Mouse (Mus musculus) cerebellum, adult 2 months (tissue): ENCODE measurements at regions not wholly inside any gene's neighbourhood (a gene's known extent, or its start where the extent isn't known, plus 50 kb on each side); places are given as distances from the start of the nearest gene placed in this dataset.
A peak's percentile ranks its signal among the peaks of the same experiment; 100 is the strongest.

Experiments
- DNase-seq, 2 experiments: peaks; one replicate each; pipeline ENCODE4 v3.0.0; 2021
- H3K27ac ChIP-seq: fragments of 200-500 bp; 2 replicates; pipeline ENCODE4 v1.5.1; 2012; ENCODE audit warnings: low read length, control low read depth, inconsistent platforms; ENCODE audit not compliant: insufficient read depth
- H3K27me3 ChIP-seq: fragments of 200-500 bp; 2 replicates; pipeline ENCODE4 v1.6.1; 2012; ENCODE audit warnings: inconsistent platforms, mild to moderate bottlenecking, low read length, moderate library complexity; ENCODE audit not compliant: control insufficient read depth, insufficient read depth
- H3K4me1 ChIP-seq: fragments of 200-500 bp; 2 replicates; pipeline ENCODE4 v1.6.1; 2011; ENCODE audit warnings: low read length; ENCODE audit not compliant: control insufficient read depth, insufficient read depth
- H3K4me3 ChIP-seq: fragments of 200-500 bp; replicated peaks from 2 replicates; pipeline ENCODE3; 2011; ENCODE audit warnings: mild to moderate bottlenecking, low read depth, low read length, control low read depth; ENCODE audit not compliant: insufficient read depth
- CTCF ChIP-seq: fragments of 200-500 bp; IDR thresholded peaks from 2 replicates; pipeline ENCODE4 v1.5.1; 2011; ENCODE audit warnings: low read depth, mild to moderate bottlenecking, control low read depth, low read length, moderate library complexity, borderline replicate concordance; ENCODE audit not compliant: insufficient read depth
- POLR2A ChIP-seq: fragments of 200-500 bp; IDR thresholded peaks from 2 replicates; pipeline ENCODE4 v1.6.1; 2011; ENCODE audit warnings: low read length, control low read depth, borderline replicate concordance; ENCODE audit not compliant: insufficient read depth
- WGBS: fragments of 180-500 bp; shearing (Covaris S2); methylation state at CpG from one replicate; pipeline ENCODE4 v1.1.7; 2018; 5-methylcytosine and 5-hydroxymethylcytosine counted together

DNA sequence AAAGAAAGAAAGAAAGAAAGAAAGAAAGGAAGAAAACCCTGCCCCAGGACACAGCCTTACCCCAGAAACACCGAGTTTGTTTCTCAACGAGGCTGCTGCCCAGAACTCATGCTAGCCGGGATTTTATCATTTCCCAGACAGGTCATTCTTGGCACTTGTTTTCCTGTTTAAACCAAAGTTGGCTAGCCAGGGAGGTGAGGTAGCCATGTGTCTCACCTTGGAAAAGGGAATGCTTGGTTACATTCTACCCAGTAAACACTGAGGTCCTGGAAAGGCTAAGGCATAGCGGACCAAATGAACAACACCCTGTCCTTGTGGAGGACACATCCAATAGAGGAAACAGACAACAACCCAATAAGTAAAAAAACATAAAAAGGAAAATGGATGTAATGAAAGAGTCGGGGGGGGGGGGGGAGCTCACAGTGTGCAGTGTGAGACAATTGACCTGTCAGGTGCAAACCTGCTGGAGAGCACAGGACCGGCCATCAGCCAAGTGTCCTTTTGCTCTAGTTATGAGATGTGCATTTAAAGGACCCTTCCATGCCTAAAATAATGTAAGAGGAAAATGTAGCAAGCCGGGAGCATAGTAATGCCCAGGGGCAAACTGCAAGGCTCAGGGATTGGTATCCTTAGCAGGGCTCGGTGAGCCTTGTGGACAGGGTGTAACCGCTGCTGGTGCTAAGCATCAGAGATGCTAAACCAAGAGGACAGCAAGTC is 78.2 kb upstream of the Fzd7 start:
- DNase-seq, result peak; percentile 53 to 76
- peak overlapping the region; percentile 14; the same call in 1 of the 2 replicates for H3K27ac ChIP-seq
- WGBS, result 35% methylated on average over 9 of the region's 9 CpGs
- peaks cover 27% of the 10 kb centered on the region for H3K4me1 ChIP-seq
- no peaks in the 10 kb centered on the region for H3K27me3 ChIP-seq
- H3K4me3 ChIP-seq, result no peak overlapping the region
- no peak for TF ChIP-seq CTCF
- no peak for TF ChIP-seq POLR2A

DNA sequence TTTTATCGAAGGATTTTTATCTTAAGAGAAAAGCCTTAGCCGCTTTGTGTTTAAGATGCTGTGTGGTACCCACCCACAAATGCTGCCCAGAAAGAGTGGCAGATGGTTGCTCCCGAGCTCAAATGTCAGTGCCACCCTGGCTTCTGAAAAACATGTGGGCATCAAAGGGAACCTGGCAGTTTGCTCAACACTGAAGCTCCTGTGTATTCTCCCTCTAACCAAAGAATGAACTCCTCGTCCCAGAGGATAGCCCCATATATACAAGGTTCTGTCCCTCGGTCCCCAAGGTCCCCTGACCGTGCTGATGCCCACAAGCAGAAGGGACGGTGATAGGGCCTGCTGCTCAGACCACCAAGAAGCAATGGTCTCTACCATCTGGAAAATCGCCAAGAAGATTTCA is 76.9 kb upstream of the Fzd7 start:
- TF ChIP-seq POLR2A, result peak; percentile 22; the same call in 1 of the 2 replicates
- no peak for TF ChIP-seq CTCF
- DNase-seq, result peak; percentile 79 to 88
- Histone ChIP-seq H3K27ac (peak overlapping the region; percentile 99), H3K4me1 (peaks cover 31% of the 10 kb centered on the region), H3K27me3 (no peaks in the 10 kb centered on the region), H3K4me3 (no peak overlapping the region)
- WGBS, result 19% methylated on average over 8 of the region's 8 CpGs

DNA sequence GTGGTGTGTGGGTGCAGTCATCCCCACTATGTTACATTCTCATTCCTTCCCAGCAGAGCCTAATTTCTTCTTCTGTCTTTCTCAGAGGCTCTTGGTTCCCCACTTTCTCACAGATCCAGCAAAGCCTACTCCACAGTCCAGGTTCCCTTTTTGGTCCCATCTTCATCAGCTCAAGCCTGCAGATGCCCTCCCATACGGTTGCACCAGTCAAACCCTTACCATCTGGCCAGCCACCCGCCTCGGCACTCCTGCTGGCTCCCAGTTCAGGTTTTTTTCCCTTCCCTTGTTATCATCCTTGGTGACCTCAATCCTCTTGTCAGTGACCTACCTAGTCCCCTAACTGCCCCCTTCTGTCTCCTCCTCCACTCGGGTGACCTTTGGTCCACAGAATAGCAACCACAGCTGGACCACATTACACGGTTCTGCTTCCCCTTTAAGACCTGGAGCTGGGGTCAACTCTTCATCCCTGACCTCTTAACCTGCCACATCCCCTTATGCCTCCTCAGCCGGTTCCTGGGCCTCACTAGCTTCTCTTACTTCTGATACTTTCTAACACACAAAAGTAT is 75.4 kb upstream of the Fzd7 start:
- Histone ChIP-seq H3K4me1 (peaks cover 31% of the 10 kb centered on the region), H3K27ac (peak overlapping the region; percentile 72), H3K4me3 (no peak overlapping the region), H3K27me3 (no peaks in the 10 kb centered on the region)
- WGBS, result 18% methylated on average over 6 of the region's 6 CpGs
- peak; percentile 56 to 67 for DNase-seq
- no peak for TF ChIP-seq CTCF
- no peak for TF ChIP-seq POLR2A

DNA sequence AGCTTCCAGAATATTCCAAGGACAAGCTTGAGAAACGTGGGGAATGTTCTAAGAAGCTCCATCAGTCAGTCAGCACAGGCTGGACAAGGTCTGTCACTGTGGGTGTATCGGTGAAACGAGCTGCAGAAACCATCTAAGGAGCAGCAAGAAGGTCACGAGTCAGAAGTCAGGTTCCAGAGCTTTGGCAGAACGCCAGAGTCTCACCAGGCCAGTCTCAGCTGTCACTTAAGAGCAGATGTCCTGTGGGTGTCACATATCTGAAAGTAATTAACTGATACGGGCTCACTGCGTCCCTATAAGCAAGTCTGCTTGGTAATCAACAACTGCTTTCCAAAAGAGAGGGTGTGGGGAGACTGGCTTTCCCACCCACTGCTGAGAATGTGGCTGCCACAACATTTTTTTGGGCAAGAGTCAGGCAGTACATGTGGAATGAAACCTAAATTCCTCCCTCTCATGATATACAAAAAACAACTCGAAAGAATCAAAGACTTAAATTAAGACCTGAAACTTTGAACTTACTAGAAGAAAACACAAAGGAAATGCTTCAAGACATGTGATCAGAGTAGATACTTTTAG is 72.6 kb upstream of the Fzd7 start:
- no peaks in the 10 kb centered on the region for H3K27me3 ChIP-seq
- DNase-seq, result peak in 1 of 2 experiments; percentile 41
- 33% methylated on average over 8 of the region's 8 CpGs for WGBS

DNA sequence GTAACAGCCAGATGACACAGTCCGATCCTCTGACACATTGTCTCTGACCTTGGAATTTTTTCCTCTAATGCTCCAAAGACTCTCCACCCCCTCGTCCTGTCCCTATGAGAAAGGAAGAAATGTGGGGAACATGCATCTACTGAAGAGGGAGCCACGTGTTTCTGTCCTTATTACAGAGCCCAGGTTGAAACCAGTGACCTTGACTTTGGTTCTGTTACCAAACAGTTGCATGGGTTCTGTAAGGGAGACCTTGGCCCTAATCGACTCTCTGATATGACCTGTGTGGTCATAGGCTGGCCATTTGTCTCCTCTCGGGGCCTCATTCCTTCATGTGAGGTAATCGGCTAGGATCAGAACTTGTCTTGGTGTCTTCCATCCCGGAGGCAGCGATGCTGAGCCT is 69.0 kb upstream of the Fzd7 start:
- no peak overlapping the region for H3K27ac ChIP-seq
- H3K27me3 ChIP-seq, result no peaks in the 10 kb centered on the region
- TF ChIP-seq CTCF (no peak), POLR2A (no peak)
- H3K4me3 ChIP-seq, result no peak overlapping the region
- H3K4me1 ChIP-seq, result peaks cover 18% of the 10 kb centered on the region; the same call in 1 of the 2 replicates
- no peak for DNase-seq
- WGBS, result 96% methylated on average over 8 of the region's 8 CpGs

More for the DNA sequence above, 72.6 kb upstream of the Fzd7 start:
- no peak for TF ChIP-seq POLR2A
- TF ChIP-seq CTCF, result no peak
- Histone ChIP-seq H3K4me3 (no peak overlapping the region), H3K27ac (no peak overlapping the region), H3K4me1 (peaks cover 21% of the 10 kb centered on the region)

DNA sequence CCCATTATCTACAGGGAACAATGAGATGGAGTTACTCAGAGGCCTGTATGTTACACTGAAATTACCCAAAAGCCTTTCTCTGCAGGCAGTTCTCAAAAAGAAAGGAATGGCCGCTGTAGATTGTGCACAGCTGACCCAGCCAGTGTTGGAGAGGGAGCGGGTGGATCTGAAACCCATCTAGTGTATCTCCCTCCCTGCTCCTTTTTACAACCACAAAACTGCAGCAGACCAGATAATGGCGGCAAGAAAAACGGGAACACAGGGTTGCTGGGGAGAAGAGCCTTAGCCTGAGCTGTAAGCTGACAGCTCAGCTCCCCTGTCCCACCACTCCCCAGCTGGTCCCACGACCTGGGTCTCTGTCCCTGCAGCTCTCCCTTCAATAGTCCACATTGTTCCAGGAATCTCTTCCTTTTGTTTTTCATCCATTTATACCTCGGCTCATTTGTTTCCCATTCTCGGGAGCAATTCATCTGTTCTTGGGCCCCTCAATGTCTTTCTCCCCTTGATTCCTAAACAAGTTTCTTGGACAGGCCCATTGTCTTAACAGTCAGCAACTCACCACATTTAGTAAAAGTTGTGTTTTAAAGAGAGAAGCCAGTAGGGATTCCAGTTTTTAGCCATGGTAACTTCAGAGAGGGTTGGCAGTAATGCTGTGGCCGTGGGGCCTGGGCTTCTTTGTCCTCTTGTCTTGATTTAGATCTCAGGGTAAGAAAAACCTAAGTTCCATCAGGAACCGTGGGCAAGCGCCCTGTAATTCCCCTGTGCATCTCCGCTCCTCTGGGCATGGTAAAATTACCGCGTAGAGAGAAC is 67.6 kb upstream of the Fzd7 start:
- 91% methylated on average over 13 of the region's 13 CpGs for WGBS
- Histone ChIP-seq H3K4me1 (peaks cover 16% of the 10 kb centered on the region; the same call in 1 of the 2 replicates), H3K27me3 (no peaks in the 10 kb centered on the region), H3K4me3 (no peak overlapping the region), H3K27ac (no peak overlapping the region)
- DNase-seq, result no peak
- TF ChIP-seq POLR2A (no peak), CTCF (no peak)

DNA sequence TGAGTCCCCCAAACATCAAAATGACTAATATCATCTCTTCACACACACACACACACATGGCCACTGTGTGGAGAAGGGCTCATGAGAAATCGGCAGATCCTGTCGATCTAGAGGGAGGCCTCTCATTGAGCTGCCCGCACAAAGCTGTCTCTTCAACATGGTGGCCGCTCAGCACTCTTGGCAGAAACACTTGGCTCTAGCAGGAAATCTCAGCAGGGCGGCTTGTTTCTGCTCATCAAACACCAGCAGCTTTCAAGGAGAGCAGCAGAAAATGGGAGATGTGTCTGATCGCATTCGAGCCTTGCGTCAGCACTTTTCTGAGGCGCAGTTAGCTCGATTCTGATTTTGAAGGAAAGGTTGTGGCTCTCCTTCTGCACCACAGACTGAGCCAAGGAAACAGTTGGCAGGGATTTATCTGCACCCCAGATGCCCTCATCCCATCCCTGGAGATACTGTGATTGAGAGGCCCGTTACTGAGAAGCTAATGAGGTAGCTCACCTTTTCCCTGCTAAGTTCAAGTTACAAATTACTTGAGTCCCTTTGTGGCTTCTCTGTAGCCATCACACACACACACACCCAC is 66.4 kb upstream of the Fzd7 start:
- Histone ChIP-seq H3K4me1 (peaks cover 14% of the 10 kb centered on the region; the same call in 1 of the 2 replicates), H3K27ac (peak overlapping the region; percentile 60), H3K4me3 (no peak overlapping the region), H3K27me3 (no peaks in the 10 kb centered on the region)
- no peak for TF ChIP-seq POLR2A
- TF ChIP-seq CTCF, result no peak
- WGBS, result 3% methylated on average over 11 of the region's 11 CpGs
- DNase-seq, result peak; percentile 86 to 89
